Mouse (Mus musculus): ENCODE results near the gene Flnc.
"Not testable (repeated sequence)": the region's sequence is repeated elsewhere in the genome, so short reads cannot be mapped to it uniquely, and the experiment has no call there.

DNA sequence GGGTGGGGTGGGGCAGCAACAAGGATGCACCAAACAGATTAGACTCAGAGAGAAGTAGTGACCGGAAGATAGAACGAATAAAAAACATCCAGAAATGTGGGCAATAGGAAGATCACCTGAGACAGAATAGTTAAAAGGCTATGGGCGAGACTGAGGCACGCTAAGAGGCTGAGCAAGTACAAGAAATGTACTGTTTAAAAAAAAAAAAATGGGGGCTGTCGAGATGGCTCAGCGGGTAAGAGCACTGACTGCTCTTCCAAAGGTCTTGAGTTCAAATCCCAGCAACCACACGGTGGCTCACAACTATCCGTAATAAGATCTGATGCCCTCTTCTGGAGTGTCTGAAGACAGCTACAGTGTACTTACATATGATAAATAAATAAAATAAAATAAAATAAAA is 41.8 kb upstream of the Flnc start:
- TF ChIP-seq GATA1, TAL1 (IDR thresholded peaks at IDR 0.05; ENCODE audit: low read length): not testable (repeated sequence)
